Mouse (Mus musculus) heart, postnatal 0 days (tissue): ENCODE data around the gene Ptpru. TPM values are rescaled to one million over a fixed set of nuclear protein-coding genes. Genes with fewer than 3 reads are reported as not detected.
A peak's percentile ranks its signal among the peaks of the same experiment; 100 is the strongest.

Experiments used
- ATAC-seq: fragments of 200-750 bp; cut with Nextera tagmentation; 2 replicates; pipeline ENCODE4 v1.8.0; 2017; ENCODE audit warnings: low read depth, moderate number of reproducible peaks, moderate library complexity; ENCODE audit not compliant: insufficient read depth
- DNase-seq: peaks from one replicate; pipeline ENCODE4 v3.0.0-alpha.2; 2016; ENCODE audit warnings: low spot score
- H3K27ac ChIP-seq: fragments of 300-500 bp; sonication (generic); 2 replicates; pipeline ENCODE4 v1.5.1; 2014; ENCODE audit warnings: low read depth, mild to moderate bottlenecking
- H3K27me3 ChIP-seq: fragments of 300-500 bp; sonication (generic); 2 replicates; pipeline ENCODE4 v1.6.1; 2014; ENCODE audit warnings: low read length, mixed read lengths; ENCODE audit not compliant: control insufficient read depth, insufficient read depth
- H3K36me3 ChIP-seq: fragments of 300-500 bp; sonication (generic); replicated peaks from 2 replicates; pipeline ENCODE4 v1.6.1; 2014; ENCODE audit warnings: low read length, mixed read lengths; ENCODE audit not compliant: control insufficient read depth, insufficient read depth
- H3K4me1 ChIP-seq: fragments of 300-500 bp; sonication (generic); 2 replicates; pipeline ENCODE4 v1.6.1; 2014; ENCODE audit warnings: antibody characterized with exemption; ENCODE audit not compliant: control insufficient read depth, insufficient read depth
- H3K4me2 ChIP-seq: fragments of 300-500 bp; sonication (generic); 2 replicates; pipeline ENCODE4 v1.6.1; 2014; ENCODE audit warnings: low read depth, mild to moderate bottlenecking, low read length, moderate library complexity
- H3K4me3 ChIP-seq: fragments of 300-500 bp; sonication (generic); 2 replicates; pipeline ENCODE4 v1.5.1; 2014; ENCODE audit warnings: low read depth, low read length
- H3K9ac ChIP-seq: fragments of 300-500 bp; sonication (generic); replicated peaks from 2 replicates; pipeline ENCODE4 v1.6.1; 2014; ENCODE audit warnings: low read depth, low read length, mixed read lengths
- H3K9me3 ChIP-seq: fragments of 300-500 bp; sonication (generic); replicated peaks from 2 replicates; pipeline ENCODE4 v1.6.1; 2016; ENCODE audit warnings: low read length; ENCODE audit not compliant: control insufficient read depth
- CTCF ChIP-seq: IDR thresholded peaks from 2 replicates; pipeline ENCODE4 v1.5.1; 2016; ENCODE audit warnings: antibody characterized with exemption, control low read depth, low read depth
- EP300 ChIP-seq: IDR thresholded peaks from 2 replicates; pipeline ENCODE4 v1.6.1; 2016; ENCODE audit warnings: antibody characterized with exemption, low read depth
- WGBS: fragments of 180-500 bp; shearing (Covaris S2); extraction: QIAGEN DNeasy Blood & Tissue Kit; methylation state at CpG from one replicate; pipeline ENCODE4 v1.1.7; 2014; 5-methylcytosine and 5-hydroxymethylcytosine counted together
- polyA plus RNA-seq: library from polyadenylated mRNA; unstranded; fragments of >200 nt; fragmentation: Nextera tagmentation; extraction: Ambion mirVana; gene quantifications from 2 replicates; pipeline ENCODE4 v1.2.1, GENCODE M21; 2015
- total RNA-seq: library from RNA; depleted of rRNA; stranded (reverse); fragments of >200 nt; gene quantifications from 2 replicates; pipeline ENCODE4 v1.2.3, GENCODE M21; 2014; ENCODE audit warnings: low replicate concordance; rRNA removed

The Ptpru gene
- total and polyA plus RNA-seq, 2 experiments from 2014 or later, result 0.69 to 1.1 TPM

GRCm38 (mm10) chr4:131722121-131722841 lies 115.8 kb downstream of the Ptpru start:
- ATAC-seq (peak; percentile 32), DNase-seq (no peak)
- no peak overlapping the region for H3K4me2 ChIP-seq

DNA sequence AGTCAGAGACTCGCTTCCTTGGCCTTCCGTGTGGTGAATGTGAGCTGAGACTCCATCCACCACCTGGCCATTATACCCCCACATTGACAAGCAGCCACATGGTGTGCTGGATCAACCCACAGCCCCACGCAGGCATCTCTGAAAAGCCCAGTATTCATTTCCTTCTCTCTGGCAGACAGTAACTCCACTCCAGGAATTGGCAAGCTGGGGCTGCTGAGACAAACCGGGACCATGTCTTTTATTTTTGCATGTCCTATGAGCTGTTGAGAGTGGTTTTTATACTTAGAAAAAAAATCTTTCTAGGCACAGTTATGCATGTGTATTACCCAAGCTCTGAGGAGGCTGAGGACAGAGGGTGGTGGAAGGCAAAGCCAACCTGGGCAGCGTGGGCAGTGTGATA lies 118.9 kb downstream of the Ptpru start:
- Histone ChIP-seq H3K36me3 (no peaks in the 10 kb centered on the region), H3K9ac (no peak overlapping the region), H3K4me3 (no peak overlapping the region), H3K9me3 (no peaks in the 10 kb centered on the region), H3K27ac (no peak overlapping the region), H3K4me2 (no peak overlapping the region), H3K4me1 (no peaks in the 10 kb centered on the region), H3K27me3 (0 out of 2 replicates have a peak, but pooled peaks cover 5% of the 10 kb centered on the region)
- DNase-seq (no peak), ATAC-seq (no peak)
- WGBS, result 61% methylated on average over 5 of the region's 5 CpGs
- TF ChIP-seq CTCF (no peak), EP300 (no peak)

More at GRCm38 (mm10) chr4:131722121-131722841, 115.8 kb downstream of the Ptpru start:
- no peaks in the 10 kb centered on the region for H3K4me1 ChIP-seq
- TF ChIP-seq EP300 (no peak), CTCF (no peak)
- no peaks in the 10 kb centered on the region for H3K36me3 ChIP-seq
- 24% methylated on average over 8 of the region's 8 CpGs for WGBS
- H3K4me3 ChIP-seq, result no peak overlapping the region
- no peak overlapping the region for H3K9ac ChIP-seq
- H3K27ac ChIP-seq, result no peak overlapping the region
- no peaks in the 10 kb centered on the region for H3K9me3 ChIP-seq
- H3K27me3 ChIP-seq, result 0 out of 2 replicates have a peak, but pooled peaks cover 5% of the 10 kb centered on the region

Other genes starting within 250 kb of the Ptpru start
- gene Mecr, start 5.2 kb upstream of the Ptpru start, total RNA-seq, result 32.7 and 70.5 TPM in 2 replicates
- gene Mecr, start 5.2 kb upstream of the Ptpru start, polyA plus RNA-seq, result 44.4 and 47.3 TPM in 2 replicates
- 14.3 and 17.1 TPM in 2 replicates for gene Srsf4, start 35.3 kb upstream of the Ptpru start, total RNA-seq
- gene Srsf4, start 35.3 kb upstream of the Ptpru start, polyA plus RNA-seq, result 40.7 and 42.0 TPM in 2 replicates
- gene Tmem200b, start 83.5 kb upstream of the Ptpru start, total RNA-seq, result 16.0 and 23.5 TPM in 2 replicates
- 0.60 and 0.97 TPM in 2 replicates for gene Tmem200b, start 83.5 kb upstream of the Ptpru start, polyA plus RNA-seq
- 1.7 TPM in 1 of 2 replicates, not detected in the other for gene Gm10300, start 236.4 kb upstream of the Ptpru start, total RNA-seq
- 0.18 TPM in 2 replicates for gene Gm10300, start 236.4 kb upstream of the Ptpru start, polyA plus RNA-seq
- gene Epb41, start 237.0 kb upstream of the Ptpru start, total RNA-seq, result 47.3 and 52.8 TPM in 2 replicates
- gene Epb41, start 237.0 kb upstream of the Ptpru start, polyA plus RNA-seq, result 21.2 and 26.6 TPM in 2 replicates